Mouse (Mus musculus): Measurements from ENCODE around the gene Abhd17a. TPM values are rescaled to one million over a fixed set of nuclear protein-coding genes. Genes with fewer than 3 reads are reported as not detected.

The Abhd17a gene
- total and polyA plus RNA-seq, 2 experiments from 2014 or later: 154 to 201 TPM

- Histone ChIP-seq H3K9me3 (ENCODE audit: low read length) (no peaks in the 10 kb centered on the region), H3K36me3 (ENCODE audit: insufficient read depth) (0 out of 2 replicates have a peak, but pooled peaks cover 7% of the 10 kb centered on the region), H3K9ac (peak overlapping the region; percentile 37), H3K27me3 (ENCODE audit: insufficient read depth, low read length) (no peaks in the 10 kb centered on the region), H3K4me1 (ENCODE audit: insufficient read depth) (peaks cover 36% of the 10 kb centered on the region), H3K27ac (ENCODE audit: low read depth, low read length) (0 out of 2 replicates have a peak overlapping the region, but pooled peaks have one; percentile 15), H3K4me3 (ENCODE audit: low read depth, low read length) (no peak overlapping the region), H3K4me2 (ENCODE audit: low read depth) (peak overlapping the region; percentile 18)
- ATAC-seq: peak; percentile 30
- DNase-seq: no peak
- no peak for TF ChIP-seq CTCF (IDR thresholded peaks at IDR 0.05; ENCODE audit: low read depth)
- 18% methylated on average over 30 of the region's 30 CpGs for WGBS
Observed at GRCm38 (mm10) chr10:80570871-80571836, 19.0 kb downstream of the Abhd17a start.

- DNase-seq: no peak
- TF ChIP-seq CTCF (IDR thresholded peaks at IDR 0.05; ENCODE audit: low read depth): no peak
- H3K9ac ChIP-seq: no peak overlapping the region
- WGBS: 89% methylated on average over 10 of the region's 10 CpGs
- no peaks in the 10 kb centered on the region for H3K9me3 ChIP-seq (ENCODE audit: low read length)
- H3K4me1 ChIP-seq (ENCODE audit: insufficient read depth): peaks cover 29% of the 10 kb centered on the region
- no peak for ATAC-seq
- H3K36me3 ChIP-seq (ENCODE audit: insufficient read depth): 0 out of 2 replicates have a peak, but pooled peaks cover 7% of the 10 kb centered on the region
- no peak overlapping the region for H3K4me3 ChIP-seq (ENCODE audit: low read depth, low read length)
- 0 out of 2 replicates have a peak overlapping the region, but pooled peaks have one; percentile 15 for H3K27ac ChIP-seq (ENCODE audit: low read depth, low read length)
- H3K27me3 ChIP-seq (ENCODE audit: insufficient read depth, low read length): no peaks in the 10 kb centered on the region
- H3K4me2 ChIP-seq (ENCODE audit: low read depth): peak overlapping the region; percentile 18; the same call in 1 of the 2 replicates
Observed at GRCm38 (mm10) chr10:80570419-80570818, 19.7 kb downstream of the Abhd17a start.

GRCm38 (mm10) chr10:80569664-80570066, 20.5 kb downstream of the Abhd17a start:
- 43% methylated on average over 10 of the region's 10 CpGs for WGBS
- Histone ChIP-seq H3K4me1 (ENCODE audit: insufficient read depth) (peaks cover 24% of the 10 kb centered on the region), H3K9ac (no peak overlapping the region), H3K4me3 (ENCODE audit: low read depth, low read length) (no peak overlapping the region), H3K36me3 (ENCODE audit: insufficient read depth) (0 out of 2 replicates have a peak, but pooled peaks cover 7% of the 10 kb centered on the region), H3K27ac (ENCODE audit: low read depth, low read length) (no peak overlapping the region), H3K27me3 (ENCODE audit: insufficient read depth, low read length) (no peaks in the 10 kb centered on the region), H3K9me3 (ENCODE audit: low read length) (no peaks in the 10 kb centered on the region), H3K4me2 (ENCODE audit: low read depth) (no peak overlapping the region)
- TF ChIP-seq CTCF (IDR thresholded peaks at IDR 0.05; ENCODE audit: low read depth): no peak
- ATAC-seq: no peak
- DNase-seq: no peak

GRCm38 (mm10) chr10:80568876-80569275, 21.3 kb downstream of the Abhd17a start:
- no peak for DNase-seq
- no peak overlapping the region for H3K4me3 ChIP-seq (ENCODE audit: low read depth, low read length)
- H3K9me3 ChIP-seq (ENCODE audit: low read length): no peaks in the 10 kb centered on the region
- H3K27ac ChIP-seq (ENCODE audit: low read depth, low read length): no peak overlapping the region
- H3K9ac ChIP-seq: no peak overlapping the region
- no peak for TF ChIP-seq CTCF (IDR thresholded peaks at IDR 0.05; ENCODE audit: low read depth)
- no peak overlapping the region for H3K4me2 ChIP-seq (ENCODE audit: low read depth)
- H3K4me1 ChIP-seq (ENCODE audit: insufficient read depth): peaks cover 21% of the 10 kb centered on the region
- 0 out of 2 replicates have a peak, but pooled peaks cover 7% of the 10 kb centered on the region for H3K36me3 ChIP-seq (ENCODE audit: insufficient read depth)
- 95% methylated on average over 29 of the region's 29 CpGs for WGBS
- H3K27me3 ChIP-seq (ENCODE audit: insufficient read depth, low read length): no peaks in the 10 kb centered on the region
- no peak for ATAC-seq

- 12% methylated on average over 17 of the region's 17 CpGs for WGBS
- no peak overlapping the region for H3K4me3 ChIP-seq (ENCODE audit: low read depth, low read length)
Observed at GRCm38 (mm10) chr10:80566375-80567092, 23.6 kb downstream of the Abhd17a start.

GRCm38 (mm10) chr10:80561116-80561944, 28.8 kb downstream of the Abhd17a start, which contains the start of gene Rexo1:
Rexo1 (minus strand) TSS chr10:80561560.
- peak; percentile 90 for ATAC-seq
- Histone ChIP-seq H3K27me3 (ENCODE audit: insufficient read depth, low read length) (no peaks in the 10 kb centered on the region), H3K9ac (peak within 1 kb of the TSS; percentile 93), H3K27ac (ENCODE audit: low read depth, low read length) (peak within 1 kb of the TSS; percentile 94), H3K4me2 (ENCODE audit: low read depth) (peak within 1 kb of the TSS; percentile 56), H3K36me3 (ENCODE audit: insufficient read depth) (no peaks in the 10 kb centered on the region), H3K4me3 (ENCODE audit: low read depth, low read length) (peak within 1 kb of the TSS; percentile 85), H3K4me1 (ENCODE audit: insufficient read depth) (peaks cover 15% of the 10 kb centered on the region; the same call in 1 of the 2 replicates), H3K9me3 (ENCODE audit: low read length) (no peaks in the 10 kb centered on the region)
- 1% methylated on average over 70 of the region's 72 CpGs for WGBS
- peak; percentile 88 for TF ChIP-seq CTCF (IDR thresholded peaks at IDR 0.05; ENCODE audit: low read depth)
- DNase-seq: peak; percentile 98

More at GRCm38 (mm10) chr10:80566375-80567092, 23.6 kb downstream of the Abhd17a start:
- Histone ChIP-seq H3K27me3 (ENCODE audit: insufficient read depth, low read length) (no peaks in the 10 kb centered on the region), H3K9me3 (ENCODE audit: low read length) (no peaks in the 10 kb centered on the region), H3K27ac (ENCODE audit: low read depth, low read length) (peak overlapping the region; percentile 79), H3K4me1 (ENCODE audit: insufficient read depth) (peaks cover 29% of the 10 kb centered on the region), H3K36me3 (ENCODE audit: insufficient read depth) (0 out of 2 replicates have a peak, but pooled peaks cover 7% of the 10 kb centered on the region), H3K9ac (peak overlapping the region; percentile 37), H3K4me2 (ENCODE audit: low read depth) (peak overlapping the region; percentile 39)
- DNase-seq (peak; percentile 89), ATAC-seq (peak; percentile 87)
- peak; percentile 97 for TF ChIP-seq CTCF (IDR thresholded peaks at IDR 0.05; ENCODE audit: low read depth)
